Mouse (Mus musculus) spleen, embryonic (tissue): ENCODE measurements around the gene Ift57.

Experiments used
- CTCF ChIA-PET: fragments of 350-600 bp; sonication (Branson Sonifier 250); formaldehyde crosslinking; loops from one replicate; lab custom pipeline; 2022; lab: Charles Lee

Gene Ift57

GRCm38 (mm10) chr16:49790575-49791465 lies 91.8 kb downstream of the Ift57 start:
- CTCF ChIA-PET: no interaction called here

GRCm38 (mm10) chr16:49792446-49792878 lies 93.4 kb downstream of the Ift57 start:
- CTCF ChIA-PET: interaction anchor here (1.0 to 1.1 kb wide), 2 partner anchors 17 to 19 kb away, joined by 3 to 6 read pairs; no protein-coding TSS in a partner anchor

- CTCF ChIA-PET: interaction anchor here (0.9 kb wide), 1 partner anchor 11 kb away, joined by 3 read pairs; no protein-coding TSS in a partner anchor
These were observed 94.6 kb downstream of the Ift57 start for GRCm38 (mm10) chr16:49793596-49793995.

DNA sequence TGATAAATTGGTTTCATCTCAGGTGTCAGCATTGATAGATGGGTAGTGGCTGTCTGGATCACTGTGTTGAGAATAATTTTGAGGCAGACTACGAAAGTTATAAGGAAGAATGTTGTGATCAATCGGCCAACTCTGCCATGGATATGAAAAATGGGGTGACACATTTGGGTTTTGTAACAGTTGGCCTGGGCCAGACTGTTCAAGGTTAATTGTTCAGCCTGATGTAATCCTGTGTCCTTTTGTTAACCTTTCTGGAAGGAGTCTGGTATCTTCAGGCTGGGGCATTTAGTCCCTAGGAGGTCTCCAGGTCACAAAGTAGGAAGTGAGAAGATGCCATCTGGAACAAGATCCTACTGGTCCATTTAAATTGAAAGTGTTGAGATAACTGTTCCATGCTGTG lies 97.2 kb downstream of the Ift57 start:
- CTCF ChIA-PET: no interaction called here

DNA sequence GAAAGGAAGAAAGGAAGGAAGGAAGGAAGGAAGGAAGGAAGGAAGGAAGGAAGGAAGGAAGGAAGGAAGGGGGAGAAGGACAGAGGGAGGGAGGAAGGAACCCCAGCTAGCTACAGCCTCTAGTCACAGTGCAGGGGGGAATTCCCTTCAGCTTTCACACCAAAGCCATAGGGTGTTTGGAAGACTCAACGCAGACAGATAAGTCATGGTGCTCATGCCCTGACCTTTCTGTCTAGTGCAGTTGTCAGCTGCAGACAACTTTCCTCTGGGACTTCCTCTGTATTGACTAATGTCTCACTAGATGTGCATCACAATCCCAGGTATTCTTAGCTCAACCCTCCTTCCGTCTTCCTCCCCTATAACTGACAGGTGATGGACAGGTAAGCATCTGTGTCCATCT lies 97.9 kb downstream of the Ift57 start:
- CTCF ChIA-PET: interaction anchor here (0.6 kb wide), 1 partner anchor 50 kb away, joined by 3 read pairs; no protein-coding TSS in a partner anchor

DNA sequence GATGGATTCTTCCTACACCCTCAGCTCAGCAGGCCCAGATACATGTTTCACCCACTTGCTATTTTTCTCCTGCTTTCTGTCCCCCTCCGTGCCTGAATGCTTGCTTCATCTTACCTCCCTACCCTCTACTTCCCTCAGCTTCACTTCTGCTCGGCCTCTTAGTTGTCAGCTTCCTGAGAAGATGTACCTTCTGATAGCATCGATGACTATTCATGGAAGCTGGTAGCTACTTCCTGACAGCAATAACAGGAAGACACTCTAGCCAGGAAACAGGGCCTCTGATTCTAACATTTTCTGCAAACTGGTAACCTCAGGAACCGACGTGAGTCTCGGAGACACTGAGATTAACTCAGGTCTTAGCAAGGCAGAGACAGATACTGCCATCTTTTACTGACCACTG lies 99.8 kb downstream of the Ift57 start:
- CTCF ChIA-PET: no interaction called here

DNA sequence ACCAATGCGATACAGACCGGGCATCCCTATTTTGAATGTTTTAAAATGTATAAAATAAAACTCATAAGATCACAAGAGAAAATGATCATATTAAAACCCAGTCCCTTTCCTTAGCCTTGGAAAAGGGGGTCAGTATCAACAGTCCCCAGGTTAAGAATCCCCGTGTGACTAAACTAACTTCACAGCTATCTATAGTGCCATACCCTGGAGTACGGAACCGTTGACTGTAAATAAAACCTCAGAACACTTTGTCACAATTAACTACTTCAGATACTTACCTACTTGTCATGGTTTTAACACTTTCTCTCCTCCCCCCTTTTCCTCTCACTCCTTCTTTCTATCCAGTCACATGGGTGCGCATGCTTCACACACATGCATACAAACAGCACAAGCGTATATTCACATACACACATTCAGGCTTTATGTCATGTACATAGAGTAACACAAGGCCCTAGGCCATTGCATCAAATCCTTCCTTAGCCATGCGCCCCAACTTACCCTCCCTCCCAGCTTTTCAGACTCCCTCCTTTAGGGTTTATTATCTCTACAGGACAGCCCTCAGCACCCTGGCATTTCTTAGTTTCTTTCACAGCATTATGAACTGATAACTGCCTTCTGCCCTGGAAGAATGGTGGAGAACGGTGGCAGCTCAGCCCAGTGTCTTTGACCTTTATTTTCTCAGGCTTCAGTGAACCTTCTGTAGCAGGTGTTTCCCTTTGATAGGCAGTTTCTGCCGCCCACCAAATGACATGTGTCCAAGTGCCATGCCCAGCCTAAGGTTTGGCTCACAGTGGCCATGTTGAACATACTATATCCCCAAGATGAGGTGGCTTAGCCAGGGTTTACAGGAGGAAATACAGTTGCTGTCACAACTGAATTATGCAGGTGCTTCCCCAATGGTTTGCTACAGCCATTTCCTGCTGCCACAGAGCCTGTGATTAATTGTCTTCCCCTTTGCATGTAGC lies 100.8 kb downstream of the Ift57 start, which contains the start of gene Cd47:
TSS of gene Cd47 (plus strand) at position 937 of the 965 bp plus-strand sequence.
- CTCF ChIA-PET: no interaction called here

DNA sequence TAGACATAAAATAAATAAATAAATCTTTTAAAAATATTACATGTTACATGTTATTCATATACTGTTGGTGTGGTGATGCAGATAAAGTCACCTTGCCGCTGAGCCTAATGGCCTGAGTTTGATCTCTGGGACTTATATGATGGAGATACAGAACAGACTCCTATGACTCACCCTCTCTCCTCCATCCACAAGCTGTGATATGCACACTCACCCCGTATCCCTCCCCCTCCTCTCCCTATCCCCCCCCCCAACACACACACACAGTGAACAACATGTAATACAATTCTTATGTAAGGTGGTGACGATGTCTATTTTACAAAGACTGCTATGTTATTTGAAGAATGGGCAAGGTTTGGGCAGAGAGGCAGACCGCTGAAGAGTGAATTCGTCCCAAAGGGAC lies 102.0 kb downstream of the Ift57 start:
- CTCF ChIA-PET: no interaction called here

- CTCF ChIA-PET: interaction anchor here (0.7 to 0.9 kb wide), 2 partner anchors 39 to 151 kb away, joined by 4 to 5 read pairs; no protein-coding TSS in a partner anchor
These were observed 102.4 kb downstream of the Ift57 start for GRCm38 (mm10) chr16:49801399-49801798.

GRCm38 (mm10) chr16:49802993-49803392 lies 104.0 kb downstream of the Ift57 start:
- CTCF ChIA-PET: no interaction called here

GRCm38 (mm10) chr16:49803932-49804461 lies 105.0 kb downstream of the Ift57 start:
- CTCF ChIA-PET: no interaction called here

- CTCF ChIA-PET: no interaction called here
These were observed 107.9 kb downstream of the Ift57 start for GRCm38 (mm10) chr16:49806920-49807319.

- CTCF ChIA-PET: no interaction called here
These were observed 108.4 kb downstream of the Ift57 start for GRCm38 (mm10) chr16:49807419-49807841.

DNA sequence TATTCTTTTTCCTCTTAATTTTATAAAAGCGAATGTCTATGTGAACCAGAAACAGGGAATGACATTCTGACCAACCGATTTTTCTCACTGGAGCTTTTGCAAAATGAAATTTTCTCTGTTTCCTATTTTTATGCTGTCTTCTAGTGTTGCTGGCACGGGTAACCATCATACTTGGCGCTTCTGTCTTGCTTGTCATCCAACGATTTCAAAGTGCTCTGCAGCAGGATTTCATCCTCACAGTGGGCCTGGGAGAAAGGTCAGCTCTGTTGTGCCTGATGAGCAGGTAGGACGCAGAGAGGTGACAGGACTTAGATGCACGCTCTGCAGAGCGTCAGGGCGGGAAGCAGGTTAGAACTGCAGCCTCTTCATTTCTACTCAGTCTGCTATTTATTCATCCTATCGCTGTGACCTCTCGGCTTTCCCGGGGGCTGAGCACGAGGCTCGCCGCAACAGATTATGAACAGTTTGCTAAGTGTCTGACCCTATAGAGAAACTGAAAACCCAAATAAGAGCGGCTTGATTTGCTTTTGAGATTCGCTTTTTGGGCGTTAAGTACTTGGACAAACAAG lies 108.9 kb downstream of the Ift57 start:
- CTCF ChIA-PET: no interaction called here

DNA sequence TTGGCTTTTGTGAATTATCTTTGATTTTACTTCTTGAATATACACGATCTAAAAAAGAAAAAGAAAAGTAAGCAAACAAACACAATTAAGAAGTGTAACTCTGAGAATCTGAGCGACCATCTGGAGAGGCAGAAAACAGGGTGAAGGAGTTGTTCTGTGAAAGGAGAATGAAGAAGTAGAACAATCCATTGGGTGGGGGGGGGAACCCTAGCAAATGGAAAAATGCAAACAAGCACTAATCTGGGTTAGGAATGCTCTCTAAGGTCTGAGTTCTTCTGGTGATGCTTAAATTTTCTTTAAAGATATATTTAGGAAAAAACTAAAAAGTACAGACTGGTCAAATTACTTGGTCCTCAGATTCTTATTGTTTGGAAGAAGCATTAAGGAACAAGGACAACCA lies 112.9 kb downstream of the Ift57 start:
- CTCF ChIA-PET: interaction anchor here (0.6 kb wide), 1 partner anchor 12 kb away, joined by 7 read pairs; no protein-coding TSS in a partner anchor

GRCm38 (mm10) chr16:49812821-49813616 lies 114.0 kb downstream of the Ift57 start:
- CTCF ChIA-PET: no interaction called here

DNA sequence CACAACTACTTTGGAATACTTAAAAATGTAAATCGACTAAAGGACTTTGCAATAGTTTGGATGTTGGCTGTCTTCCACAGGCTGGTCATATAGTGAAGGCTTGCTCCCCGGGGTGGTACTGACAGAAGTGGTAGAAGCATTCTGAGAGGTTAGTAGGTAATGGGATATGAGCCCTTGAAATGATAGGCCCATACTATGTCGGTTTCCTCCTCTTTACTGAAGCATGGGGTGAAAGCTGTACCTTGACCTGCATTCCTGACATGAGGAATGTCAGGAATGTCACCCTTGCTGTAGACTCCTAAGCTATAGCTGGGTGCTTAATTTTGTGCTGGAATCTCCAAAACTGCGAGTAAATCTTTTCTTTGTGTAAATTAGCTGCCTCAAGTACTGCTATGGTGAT lies 115.4 kb downstream of the Ift57 start:
- CTCF ChIA-PET: no interaction called here
